Mouse (Mus musculus): ENCODE data around the gene Oosp1. TPM values are rescaled to one million over a fixed set of nuclear protein-coding genes. Genes with fewer than 3 reads are reported as not detected.

Oosp1 gene
- polyA plus RNA-seq, 2 experiments = not detected

DNA sequence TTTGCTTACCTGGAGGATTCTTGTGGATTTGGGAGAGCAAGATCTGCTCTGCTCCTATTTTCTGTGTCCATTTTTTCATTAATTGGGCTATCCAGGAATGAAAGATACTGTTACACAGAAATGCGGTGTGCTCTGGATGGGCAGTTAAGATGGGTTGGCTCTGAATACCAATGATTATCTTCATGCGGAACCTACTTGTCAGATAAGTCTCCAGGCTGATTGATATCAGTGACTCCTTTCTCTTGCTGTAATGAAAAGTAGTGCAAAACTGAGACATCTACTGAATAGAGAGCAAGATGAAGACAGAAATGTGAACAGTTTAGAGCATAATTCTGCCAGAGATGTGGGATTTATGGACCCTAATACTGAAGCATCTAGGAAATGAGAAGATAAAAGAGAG lies 67.4 kb downstream of the Oosp1 start, which contains the start of gene Ms4a2:
TSS of gene Ms4a2 (minus strand) at position 169 of the 400 bp plus-strand sequence.
- DNase-seq (ENCODE audit: low spot score) (no peak), ATAC-seq (ENCODE audit: low FRiP score, low read depth) (no peak)
- no peaks in the 10 kb centered on the region for H3K9me3 ChIP-seq (ENCODE audit: control insufficient read depth, low read length)
- 86% methylated on average over 2 of the region's 2 CpGs for WGBS
- no peak within 1 kb of the TSS for H3K27ac ChIP-seq (replicated peaks; ENCODE audit: low read depth, low read length)
- H3K4me3 ChIP-seq (replicated peaks; ENCODE audit: low read length) = no peak within 1 kb of the TSS
- TF ChIP-seq POLR2A (IDR thresholded peaks at IDR 0.05; ENCODE audit: borderline replicate concordance, extremely low read depth, insufficient read depth, insufficient read length) = no peak
- no peak within 1 kb of the TSS for H3K4me2 ChIP-seq (replicated peaks; ENCODE audit: low read depth, low read length, severe bottlenecking)
- H3K9ac ChIP-seq (ENCODE audit: low read depth, low read length, severe bottlenecking) = no peak within 1 kb of the TSS
- no peaks in the 10 kb centered on the region for H3K27me3 ChIP-seq (ENCODE audit: control insufficient read depth, insufficient read depth, low read length)
- no peaks in the 10 kb centered on the region for H3K4me1 ChIP-seq (ENCODE audit: control insufficient read depth, insufficient read depth, low read length)
- no peaks in the 10 kb centered on the region for H3K36me3 ChIP-seq (ENCODE audit: control insufficient read depth, insufficient read depth, low read length)

- ATAC-seq (ENCODE audit: low FRiP score, low read depth) (no peak), DNase-seq (ENCODE audit: low spot score) (no peak)
- Histone ChIP-seq H3K9ac (ENCODE audit: low read depth, low read length, severe bottlenecking) (no peak overlapping the region), H3K4me3 (replicated peaks; ENCODE audit: low read length) (no peak overlapping the region), H3K36me3 (ENCODE audit: control insufficient read depth, insufficient read depth, low read length) (no peaks in the 10 kb centered on the region), H3K9me3 (ENCODE audit: control insufficient read depth, low read length) (no peaks in the 10 kb centered on the region), H3K27me3 (ENCODE audit: control insufficient read depth, insufficient read depth, low read length) (no peaks in the 10 kb centered on the region), H3K4me1 (ENCODE audit: control insufficient read depth, insufficient read depth, low read length) (no peaks in the 10 kb centered on the region), H3K27ac (replicated peaks; ENCODE audit: low read depth, low read length) (no peak overlapping the region), H3K4me2 (replicated peaks; ENCODE audit: low read depth, low read length, severe bottlenecking) (no peak overlapping the region)
- TF ChIP-seq POLR2A (IDR thresholded peaks at IDR 0.05; ENCODE audit: borderline replicate concordance, extremely low read depth, insufficient read depth, insufficient read length) = no peak
Observed at GRCm38 (mm10) chr19:11617983-11618382, 73.0 kb downstream of the Oosp1 start.

Other genes with a start within 250 kb of the Oosp1 start
- 0.06 TPM in 1 of 2 replicates, not detected in the other for gene Ms4a4b, start 247.6 kb downstream of the Oosp1 start, polyA plus RNA-seq (2012; rRNA removed)
- 0.19 and 0.26 TPM in 2 replicates for gene Ms4a4b, start 247.6 kb downstream of the Oosp1 start, polyA plus RNA-seq (2014; fragmentation: Nextera tagmentation; extraction: Ambion mirVana)
- gene Ms4a6c, start 221.8 kb downstream of the Oosp1 start, polyA plus RNA-seq (2012; rRNA removed) = 4.2 and 7.2 TPM in 2 replicates
- 6.8 and 9.4 TPM in 2 replicates for gene Ms4a6c, start 221.8 kb downstream of the Oosp1 start, polyA plus RNA-seq (2014; fragmentation: Nextera tagmentation; extraction: Ambion mirVana)
- gene Gm8369, start 205.2 kb downstream of the Oosp1 start, polyA plus RNA-seq (2012; rRNA removed) = 0.11 and 0.33 TPM in 2 replicates
- not detected in 2 replicates for gene Gm8369, start 205.2 kb downstream of the Oosp1 start, polyA plus RNA-seq (2014; fragmentation: Nextera tagmentation; extraction: Ambion mirVana)
- gene Ms4a6b, start 174.6 kb downstream of the Oosp1 start, polyA plus RNA-seq (2012; rRNA removed) = 6.0 and 6.9 TPM in 2 replicates
- 9.4 and 10.0 TPM in 2 replicates for gene Ms4a6b, start 174.6 kb downstream of the Oosp1 start, polyA plus RNA-seq (2014; fragmentation: Nextera tagmentation; extraction: Ambion mirVana)
- gene Ms4a4d, start 154.3 kb downstream of the Oosp1 start, polyA plus RNA-seq (2012; rRNA removed) = 0.83 and 0.97 TPM in 2 replicates
- gene Ms4a4d, start 154.3 kb downstream of the Oosp1 start, polyA plus RNA-seq (2014; fragmentation: Nextera tagmentation; extraction: Ambion mirVana) = 2.1 and 2.2 TPM in 2 replicates
- 5.3 and 5.4 TPM in 2 replicates for gene Ms4a6d, start 86.3 kb downstream of the Oosp1 start, polyA plus RNA-seq (2012; rRNA removed)
- 7.4 TPM in 2 replicates for gene Ms4a6d, start 86.3 kb downstream of the Oosp1 start, polyA plus RNA-seq (2014; fragmentation: Nextera tagmentation; extraction: Ambion mirVana)
- gene Ms4a2, start 67.4 kb downstream of the Oosp1 start, polyA plus RNA-seq (2012; rRNA removed) = 0.99 and 1.5 TPM in 2 replicates
- 1.8 and 1.9 TPM in 2 replicates for gene Ms4a2, start 67.4 kb downstream of the Oosp1 start, polyA plus RNA-seq (2014; fragmentation: Nextera tagmentation; extraction: Ambion mirVana)
- 0.13 TPM in 1 of 2 replicates, not detected in the other for gene Ms4a3, start 50.3 kb downstream of the Oosp1 start, polyA plus RNA-seq (2012; rRNA removed)
- 0.39 TPM in 1 of 2 replicates, not detected in the other for gene Ms4a3, start 50.3 kb downstream of the Oosp1 start, polyA plus RNA-seq (2014; fragmentation: Nextera tagmentation; extraction: Ambion mirVana)
- not detected in 2 replicates for gene Oosp2, start 30.6 kb downstream of the Oosp1 start, polyA plus RNA-seq (2012; rRNA removed)
- not detected in 2 replicates for gene Oosp2, start 30.6 kb downstream of the Oosp1 start, polyA plus RNA-seq (2014; fragmentation: Nextera tagmentation; extraction: Ambion mirVana)
- not detected in 2 replicates for gene Oosp3, start 5.9 kb upstream of the Oosp1 start, polyA plus RNA-seq (2012; rRNA removed)
- not detected in 2 replicates for gene Oosp3, start 5.9 kb upstream of the Oosp1 start, polyA plus RNA-seq (2014; fragmentation: Nextera tagmentation; extraction: Ambion mirVana)
- not detected in 2 replicates for gene Gif, start 56.4 kb upstream of the Oosp1 start, polyA plus RNA-seq (2012; rRNA removed)
- gene Gif, start 56.4 kb upstream of the Oosp1 start, polyA plus RNA-seq (2014; fragmentation: Nextera tagmentation; extraction: Ambion mirVana) = not detected in 2 replicates
- 19.0 and 30.3 TPM in 2 replicates for gene Mrpl16, start 79.2 kb upstream of the Oosp1 start, polyA plus RNA-seq (2012; rRNA removed)
- 49.4 and 50.7 TPM in 2 replicates for gene Mrpl16, start 79.2 kb upstream of the Oosp1 start, polyA plus RNA-seq (2014; fragmentation: Nextera tagmentation; extraction: Ambion mirVana)
- 3.9 and 5.2 TPM in 2 replicates for gene Stx3, start 128.3 kb upstream of the Oosp1 start, polyA plus RNA-seq (2012; rRNA removed)
- gene Stx3, start 128.3 kb upstream of the Oosp1 start, polyA plus RNA-seq (2014; fragmentation: Nextera tagmentation; extraction: Ambion mirVana) = 6.7 and 7.9 TPM in 2 replicates
- not detected in 2 replicates for gene Olfr1417, start 148.1 kb upstream of the Oosp1 start, polyA plus RNA-seq (2012; rRNA removed)
- gene Olfr1417, start 148.1 kb upstream of the Oosp1 start, polyA plus RNA-seq (2014; fragmentation: Nextera tagmentation; extraction: Ambion mirVana) = not detected in 2 replicates
- not detected in 2 replicates for gene Olfr1418, start 169.9 kb upstream of the Oosp1 start, polyA plus RNA-seq (2012; rRNA removed)
- gene Olfr1418, start 169.9 kb upstream of the Oosp1 start, polyA plus RNA-seq (2014; fragmentation: Nextera tagmentation; extraction: Ambion mirVana) = not detected in 2 replicates
- 0.06 TPM in 1 of 2 replicates, not detected in the other for gene Olfr1419, start 184.0 kb upstream of the Oosp1 start, polyA plus RNA-seq (2012; rRNA removed)
- gene Olfr1419, start 184.0 kb upstream of the Oosp1 start, polyA plus RNA-seq (2014; fragmentation: Nextera tagmentation; extraction: Ambion mirVana) = not detected in 2 replicates
- not detected in 2 replicates for gene Olfr1420, start 195.4 kb upstream of the Oosp1 start, polyA plus RNA-seq (2012; rRNA removed)
- not detected in 2 replicates for gene Olfr1420, start 195.4 kb upstream of the Oosp1 start, polyA plus RNA-seq (2014; fragmentation: Nextera tagmentation; extraction: Ambion mirVana)
- gene Patl1, start 221.2 kb upstream of the Oosp1 start, polyA plus RNA-seq (2012; rRNA removed) = 38.5 and 45.1 TPM in 2 replicates
- gene Patl1, start 221.2 kb upstream of the Oosp1 start, polyA plus RNA-seq (2014; fragmentation: Nextera tagmentation; extraction: Ambion mirVana) = 18.9 and 19.6 TPM in 2 replicates